Mouse (Mus musculus) limb, embryonic 14.5 days (tissue): Measurements from ENCODE around the gene Akap12. TPM values are rescaled to one million over a fixed set of nuclear protein-coding genes. Genes with fewer than 3 reads are reported as not detected.

Experiments used
- ATAC-seq: fragments of 200-750 bp; cut with Nextera tagmentation; 2 replicates; pipeline ENCODE4 v1.8.0; 2017; ENCODE audit warnings: low read depth, moderate number of reproducible peaks, moderate TSS enrichment; ENCODE audit not compliant: low FRiP score
- DNase-seq: peaks from one replicate; pipeline ENCODE4 v3.0.0-alpha.2; 2015; ENCODE audit warnings: low spot score
- H3K27ac ChIP-seq: fragments of 300-500 bp; sonication (generic); replicated peaks from 2 replicates; pipeline ENCODE4 v1.5.1; 2014; ENCODE audit warnings: low read depth, mild to moderate bottlenecking, low read length, moderate library complexity, mixed read lengths
- H3K27me3 ChIP-seq: fragments of 300-500 bp; sonication (generic); 2 replicates; pipeline ENCODE4 v1.6.1; 2014; ENCODE audit warnings: low read length, mixed read lengths; ENCODE audit not compliant: control insufficient read depth, insufficient read depth
- H3K36me3 ChIP-seq: fragments of 300-500 bp; sonication (generic); 2 replicates; pipeline ENCODE4 v1.6.1; 2014; ENCODE audit warnings: mild to moderate bottlenecking, low read length, moderate library complexity, mixed read lengths; ENCODE audit not compliant: control insufficient read depth, insufficient read depth
- H3K4me1 ChIP-seq: fragments of 300-500 bp; sonication (generic); 2 replicates; pipeline ENCODE4 v1.6.1; 2014; ENCODE audit warnings: antibody characterized with exemption, low read length, mixed read lengths; ENCODE audit not compliant: control insufficient read depth, insufficient read depth
- H3K4me2 ChIP-seq: fragments of 300-500 bp; sonication (generic); replicated peaks from 2 replicates; pipeline ENCODE4 v1.6.1; 2014; ENCODE audit warnings: low read depth, mild to moderate bottlenecking, low read length, moderate library complexity; ENCODE audit not compliant: severe bottlenecking
- H3K4me3 ChIP-seq: fragments of 300-500 bp; sonication (generic); replicated peaks from 2 replicates; pipeline ENCODE4 v1.5.1; 2014; ENCODE audit warnings: low read length
- H3K9ac ChIP-seq: fragments of 300-500 bp; sonication (generic); 2 replicates; pipeline ENCODE4 v1.6.1; 2014; ENCODE audit warnings: mild to moderate bottlenecking, low read depth, low read length, moderate library complexity; ENCODE audit not compliant: severe bottlenecking
- H3K9me3 ChIP-seq: fragments of 300-500 bp; sonication (generic); 2 replicates; pipeline ENCODE4 v1.6.1; 2016; ENCODE audit warnings: low read length; ENCODE audit not compliant: control insufficient read depth
- POLR2A ChIP-seq: fragments of 200-500 bp; IDR thresholded peaks from 2 replicates; pipeline ENCODE4 v1.8.0; 2012; ENCODE audit warnings: inconsistent platforms, mild to moderate bottlenecking, moderate library complexity, borderline replicate concordance; ENCODE audit not compliant: insufficient read depth, insufficient read length; ENCODE audit errors: extremely low read depth
- WGBS: fragments of 180-500 bp; shearing (Covaris S2); extraction: QIAGEN DNeasy Blood & Tissue Kit; methylation state at CpG from one replicate; pipeline ENCODE4 v1.1.7; 2014; 5-methylcytosine and 5-hydroxymethylcytosine counted together
- polyA plus RNA-seq, 2 experiments: library from polyadenylated mRNA; depleted of rRNA in 1 of 2; stranded (reverse) in 1 of 2; unstranded in 1 of 2; fragments of >200 nt; fragmentation: Nextera tagmentation in 1 of 2; extraction: Ambion mirVana in 1 of 2; gene quantifications; 2 replicates each; pipeline versions ENCODE4 v1.2.1 to v1.2.3; 2012 to 2014

Gene Akap12
- polyA plus RNA-seq, 2 experiments = 41.0 to 42.2 TPM

- Histone ChIP-seq H3K36me3 (peaks cover 8% of the 10 kb centered on the region), H3K9ac (0 out of 2 replicates have a peak overlapping the region, but pooled peaks have one; percentile 17), H3K27ac (no peak overlapping the region), H3K4me2 (peak overlapping the region; percentile 91), H3K4me3 (peak overlapping the region; percentile 98), H3K9me3 (no peaks in the 10 kb centered on the region), H3K27me3 (no peaks in the 10 kb centered on the region), H3K4me1 (peaks cover 19% of the 10 kb centered on the region)
- DNase-seq (no peak), ATAC-seq (no peak)
- TF ChIP-seq POLR2A = no peak
- 53% methylated on average over 5 of the region's 5 CpGs for WGBS
Measured at GRCm38 (mm10) chr10:4389461-4390112, 123.4 kb downstream of the Akap12 start.

DNA sequence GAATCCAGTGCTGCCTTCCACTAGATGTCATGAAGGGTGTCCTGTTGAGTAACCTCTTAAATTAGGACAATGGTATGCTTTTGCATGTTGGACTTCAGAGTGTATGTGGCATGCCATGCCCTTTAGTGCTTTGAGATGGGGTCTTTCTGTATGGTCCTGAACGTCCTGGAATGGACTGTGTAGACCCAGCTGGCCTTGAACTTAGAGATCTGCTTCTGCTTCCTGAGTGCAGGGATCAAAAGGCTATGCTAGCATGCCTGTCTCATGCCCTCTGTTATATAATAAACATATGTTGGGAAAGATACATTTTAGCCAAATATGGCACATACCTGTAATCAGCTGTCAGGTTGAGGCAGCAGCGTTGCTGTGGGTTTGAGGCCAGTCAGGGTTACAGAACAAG is 124.4 kb downstream of the Akap12 start:
- DNase-seq = no peak
- no peak for ATAC-seq
- peaks cover 15% of the 10 kb centered on the region for H3K36me3 ChIP-seq
- 57% methylated on average over 2 of the region's 2 CpGs for WGBS
- no peaks in the 10 kb centered on the region for H3K9me3 ChIP-seq
- H3K27me3 ChIP-seq = no peaks in the 10 kb centered on the region
- H3K4me1 ChIP-seq = peaks cover 19% of the 10 kb centered on the region
- no peak overlapping the region for H3K9ac ChIP-seq
- H3K27ac ChIP-seq = no peak overlapping the region
- no peak overlapping the region for H3K4me3 ChIP-seq
- no peak overlapping the region for H3K4me2 ChIP-seq
- no peak for TF ChIP-seq POLR2A

DNA sequence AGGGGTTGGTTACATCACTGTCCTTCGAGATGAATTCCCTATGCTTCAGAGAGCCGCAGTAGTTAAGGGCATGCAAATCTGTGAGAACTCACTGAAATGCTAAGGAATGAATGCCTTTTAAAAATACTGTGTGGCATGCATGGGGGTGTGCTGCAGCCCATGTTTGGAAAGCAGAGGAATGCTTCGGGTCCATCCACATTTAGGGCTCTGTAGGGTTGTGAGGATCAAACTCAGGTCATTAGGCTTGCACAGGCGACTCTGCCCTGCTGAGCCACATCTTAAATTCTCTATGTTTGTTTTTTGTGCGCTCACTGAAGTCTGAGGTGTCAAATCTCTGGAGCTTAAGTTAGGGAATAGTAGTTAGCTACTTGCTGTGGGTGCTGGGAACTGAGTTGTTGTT is 124.9 kb downstream of the Akap12 start:
- TF ChIP-seq POLR2A = no peak
- H3K4me3 ChIP-seq = no peak overlapping the region
- peaks cover 15% of the 10 kb centered on the region for H3K36me3 ChIP-seq
- no peak overlapping the region for H3K9ac ChIP-seq
- H3K4me1 ChIP-seq = peaks cover 19% of the 10 kb centered on the region
- WGBS = 60% methylated on average over 5 of the region's 5 CpGs
- DNase-seq (no peak), ATAC-seq (no peak)
- no peak overlapping the region for H3K4me2 ChIP-seq
- H3K27ac ChIP-seq = no peak overlapping the region
- no peaks in the 10 kb centered on the region for H3K9me3 ChIP-seq
- no peaks in the 10 kb centered on the region for H3K27me3 ChIP-seq

DNA sequence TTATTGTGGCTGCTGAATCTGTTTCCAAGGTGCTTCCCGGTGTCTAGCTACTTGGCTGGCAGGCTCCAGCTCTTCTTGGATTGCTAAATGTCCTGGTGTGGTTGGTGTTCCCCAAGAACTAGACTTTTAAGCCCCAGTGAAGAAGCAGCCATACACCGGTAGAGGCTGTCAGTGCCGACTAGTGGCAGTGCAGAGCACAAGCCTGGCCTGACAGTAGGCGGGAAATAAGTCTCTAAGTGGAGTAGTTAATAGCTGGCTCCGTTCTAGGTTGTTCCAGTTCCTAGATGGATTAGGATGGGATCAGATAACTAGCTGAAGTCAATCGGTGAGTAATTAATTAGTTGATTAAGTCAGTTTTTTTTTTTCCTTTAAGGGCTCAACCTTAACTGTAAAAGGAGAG is 125.7 kb downstream of the Akap12 start:
- no peak for ATAC-seq

GRCm38 (mm10) chr10:4395321-4395720 is 129.1 kb downstream of the Akap12 start:
- Histone ChIP-seq H3K4me2 (no peak overlapping the region), H3K4me3 (no peak overlapping the region), H3K36me3 (peaks cover 37% of the 10 kb centered on the region), H3K4me1 (peaks cover 9% of the 10 kb centered on the region), H3K9ac (no peak overlapping the region), H3K27ac (no peak overlapping the region), H3K27me3 (no peaks in the 10 kb centered on the region), H3K9me3 (no peaks in the 10 kb centered on the region)
- DNase-seq (no peak), ATAC-seq (no peak)
- whole genome bisulfite sequencing = 88% methylated on average over 3 of the region's 3 CpGs
- TF ChIP-seq POLR2A = no peak

More for the DNA sequence above, 125.7 kb downstream of the Akap12 start:
- H3K27me3 ChIP-seq = no peaks in the 10 kb centered on the region
- 54% methylated on average over 6 of the region's 6 CpGs for WGBS
- H3K9ac ChIP-seq = no peak overlapping the region
- no peaks in the 10 kb centered on the region for H3K9me3 ChIP-seq
- no peak for DNase-seq
- peaks cover 19% of the 10 kb centered on the region for H3K4me1 ChIP-seq
- H3K36me3 ChIP-seq = peaks cover 19% of the 10 kb centered on the region
- H3K4me2 ChIP-seq = no peak overlapping the region
- TF ChIP-seq POLR2A = no peak
- H3K27ac ChIP-seq = no peak overlapping the region
- no peak overlapping the region for H3K4me3 ChIP-seq
